Mouse (Mus musculus) heart, embryonic 16.5 days (tissue): ENCODE measurements around the gene Coro2b. TPM values are rescaled to one million over a fixed set of nuclear protein-coding genes. Genes with fewer than 3 reads are reported as not detected.

ENCODE experiments used
- ATAC-seq: fragments of 200-750 bp; cut with Nextera tagmentation; replicated peaks from 2 replicates; pipeline ENCODE4 v1.8.0; 2017; ENCODE audit warnings: moderate number of reproducible peaks; ENCODE audit not compliant: insufficient read depth, low FRiP score; ENCODE audit errors: extremely low read depth
- H3K27ac ChIP-seq: fragments of 300-500 bp; sonication (generic); 2 replicates; pipeline ENCODE4 v1.5.1; 2014; ENCODE audit warnings: mild to moderate bottlenecking, low read length, control low read depth, moderate library complexity
- H3K27me3 ChIP-seq: fragments of 300-500 bp; sonication (generic); 2 replicates; pipeline ENCODE4 v1.6.1; 2014; ENCODE audit warnings: low read length, mixed read lengths; ENCODE audit not compliant: control insufficient read depth, insufficient read depth
- H3K36me3 ChIP-seq: fragments of 300-500 bp; sonication (generic); 2 replicates; pipeline ENCODE4 v1.6.1; 2014; ENCODE audit not compliant: control insufficient read depth, insufficient read depth
- H3K4me1 ChIP-seq: fragments of 300-500 bp; sonication (generic); 2 replicates; pipeline ENCODE4 v1.6.1; 2014; ENCODE audit warnings: low read length, mixed read lengths; ENCODE audit not compliant: control insufficient read depth, insufficient read depth
- H3K4me2 ChIP-seq: fragments of 300-500 bp; sonication (generic); 2 replicates; pipeline ENCODE4 v1.6.1; 2014; ENCODE audit warnings: low read depth, mild to moderate bottlenecking, control low read depth, low read length
- H3K4me3 ChIP-seq: fragments of 300-500 bp; sonication (generic); 2 replicates; pipeline ENCODE4 v1.5.1; 2014; ENCODE audit warnings: mild to moderate bottlenecking, control low read depth, low read length
- H3K9ac ChIP-seq: fragments of 300-500 bp; sonication (generic); 2 replicates; pipeline ENCODE4 v1.6.1; 2014; ENCODE audit warnings: low read length, control low read depth
- H3K9me3 ChIP-seq: fragments of 300-500 bp; sonication (generic); replicated peaks from 2 replicates; pipeline ENCODE4 v1.6.1; 2016; ENCODE audit warnings: low read length; ENCODE audit not compliant: control insufficient read depth
- WGBS: fragments of 180-500 bp; shearing (Covaris S2); extraction: QIAGEN DNeasy Blood & Tissue Kit; methylation state at CpG from one replicate; pipeline ENCODE4 v1.1.7; 2014; 5-methylcytosine and 5-hydroxymethylcytosine counted together
- polyA plus RNA-seq: library from polyadenylated mRNA; unstranded; fragments of >200 nt; fragmentation: Nextera tagmentation; extraction: Ambion mirVana; gene quantifications from 2 replicates; pipeline ENCODE4 v1.2.1, GENCODE M21; 2015

The Coro2b gene
- polyA plus RNA-seq, 1 experiment from 2014 or later = 7.1 TPM

DNA sequence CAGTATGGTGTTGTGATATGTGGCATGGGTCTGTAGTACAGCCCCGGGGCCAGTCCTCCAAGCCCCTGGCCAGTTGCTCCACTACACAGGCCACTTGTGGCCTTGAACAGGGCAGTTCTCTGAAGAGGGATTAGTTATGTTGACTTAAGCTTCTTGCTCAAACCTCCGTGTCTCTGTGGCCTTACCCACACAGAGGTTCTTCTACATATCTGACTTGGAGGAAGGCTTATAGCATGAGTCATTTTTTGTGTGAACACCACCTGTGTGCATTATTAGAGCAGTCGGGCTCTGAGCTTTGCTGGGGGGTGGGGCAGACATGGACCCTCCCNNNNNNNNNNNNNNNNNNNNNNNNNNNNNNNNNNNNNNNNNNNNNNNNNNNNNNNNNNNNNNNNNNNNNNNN, 162.6 kb downstream of the Coro2b start:
- Histone ChIP-seq H3K4me3 (no peak overlapping the region), H3K27me3 (no peaks in the 10 kb centered on the region), H3K9me3 (no peaks in the 10 kb centered on the region), H3K27ac (peak overlapping the region; percentile 53), H3K4me1 (peaks cover 47% of the 10 kb centered on the region), H3K4me2 (0 out of 2 replicates have a peak overlapping the region, but pooled peaks have one; percentile 6), H3K9ac (no peak overlapping the region), H3K36me3 (peaks cover 53% of the 10 kb centered on the region)
- ATAC-seq = no peak
- 60% methylated on average over 3 of the region's 3 CpGs for WGBS

DNA sequence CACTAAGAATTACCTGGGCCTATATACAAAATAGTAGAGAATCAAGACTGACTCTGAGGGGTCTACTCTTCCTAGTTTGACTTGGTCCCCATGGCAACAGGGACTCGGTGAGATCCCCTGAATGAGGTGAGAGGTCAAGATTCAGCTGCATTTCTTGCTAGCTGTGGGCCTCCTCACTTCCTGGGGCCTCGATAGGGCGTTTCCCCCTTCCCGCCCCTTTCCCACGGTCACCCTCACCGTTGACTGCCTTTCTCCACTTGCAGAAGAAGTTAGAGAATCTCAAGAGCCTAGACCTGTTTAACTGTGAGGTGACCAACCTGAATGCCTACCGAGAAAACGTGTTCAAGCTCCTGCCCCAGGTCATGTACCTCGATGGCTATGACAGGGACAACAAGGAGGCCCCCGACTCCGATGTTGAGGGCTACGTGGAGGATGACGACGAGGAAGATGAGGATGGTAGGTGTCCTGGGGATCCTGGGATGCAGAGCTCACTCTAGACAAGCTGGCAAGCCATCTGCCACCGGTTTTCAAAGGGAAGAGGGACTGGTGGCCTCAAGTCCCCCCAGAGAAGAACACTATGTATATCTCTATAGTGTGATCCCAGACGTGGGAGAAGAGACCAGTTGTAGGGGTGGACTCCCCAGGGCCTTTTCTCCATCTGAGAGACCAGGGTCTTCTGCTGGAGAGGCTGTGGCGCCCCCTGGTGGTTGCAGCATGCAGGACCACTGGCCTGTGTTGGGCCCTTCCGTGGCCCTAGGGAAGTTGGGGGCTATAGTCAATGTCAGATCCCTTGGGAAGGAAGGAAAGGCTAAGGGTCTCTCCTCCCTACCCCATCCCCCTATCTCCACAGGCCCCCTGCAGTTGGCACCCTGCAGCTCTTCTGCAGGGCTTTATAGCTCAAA, 163.4 kb downstream of the Coro2b start:
- no peaks in the 10 kb centered on the region for H3K9me3 ChIP-seq
- ATAC-seq = 0 out of 2 replicates have a peak, but pooled peaks have one; percentile 26
- WGBS = 49% methylated on average over 18 of the region's 18 CpGs
- peaks cover 49% of the 10 kb centered on the region for H3K36me3 ChIP-seq
- 0 out of 2 replicates have a peak overlapping the region, but pooled peaks have one; percentile 3 for H3K4me2 ChIP-seq
- no peaks in the 10 kb centered on the region for H3K27me3 ChIP-seq
- H3K9ac ChIP-seq = no peak overlapping the region
- peak overlapping the region; percentile 53 for H3K27ac ChIP-seq
- H3K4me1 ChIP-seq = peaks cover 55% of the 10 kb centered on the region
- H3K4me3 ChIP-seq = no peak overlapping the region

DNA sequence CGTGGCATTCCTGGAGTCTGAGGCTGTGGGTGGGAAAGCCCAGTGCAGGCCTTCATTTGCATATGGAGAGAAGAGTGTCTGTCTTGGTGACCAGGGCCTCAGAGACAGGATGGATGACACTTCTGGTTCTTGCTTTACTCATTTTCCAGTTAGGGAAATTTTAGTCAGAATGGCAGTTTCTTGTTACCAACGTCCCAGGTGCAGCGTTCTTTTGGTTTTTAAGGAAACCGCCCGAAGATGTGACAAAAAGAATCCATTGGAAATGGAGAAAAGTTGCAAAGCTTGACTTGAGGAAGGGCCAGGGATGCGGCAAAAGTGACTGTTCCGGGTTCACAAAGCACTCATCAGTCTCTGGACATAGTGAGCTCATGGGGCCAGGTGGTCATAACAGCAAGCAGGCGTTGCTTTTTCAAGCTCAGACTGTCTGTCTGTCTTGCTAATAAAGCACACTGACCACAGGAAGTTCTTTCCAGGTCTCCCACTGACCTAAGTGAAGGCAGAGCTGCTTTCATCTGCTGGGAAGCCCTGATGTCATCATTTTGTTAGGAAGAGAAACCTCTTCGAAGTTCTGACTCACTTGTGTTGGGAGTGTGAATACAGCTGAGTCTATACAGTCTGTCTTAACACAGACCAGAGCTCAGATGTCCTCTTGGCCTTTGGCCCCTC, 164.2 kb downstream of the Coro2b start:
- Histone ChIP-seq H3K4me3 (no peak overlapping the region), H3K4me1 (peaks cover 63% of the 10 kb centered on the region), H3K36me3 (peaks cover 41% of the 10 kb centered on the region), H3K4me2 (no peak overlapping the region), H3K9me3 (no peaks in the 10 kb centered on the region), H3K27ac (peak overlapping the region; percentile 41; the same call in 1 of the 2 replicates), H3K9ac (no peak overlapping the region), H3K27me3 (no peaks in the 10 kb centered on the region)
- ATAC-seq = no peak
- WGBS = 77% methylated on average over 9 of the region's 9 CpGs

DNA sequence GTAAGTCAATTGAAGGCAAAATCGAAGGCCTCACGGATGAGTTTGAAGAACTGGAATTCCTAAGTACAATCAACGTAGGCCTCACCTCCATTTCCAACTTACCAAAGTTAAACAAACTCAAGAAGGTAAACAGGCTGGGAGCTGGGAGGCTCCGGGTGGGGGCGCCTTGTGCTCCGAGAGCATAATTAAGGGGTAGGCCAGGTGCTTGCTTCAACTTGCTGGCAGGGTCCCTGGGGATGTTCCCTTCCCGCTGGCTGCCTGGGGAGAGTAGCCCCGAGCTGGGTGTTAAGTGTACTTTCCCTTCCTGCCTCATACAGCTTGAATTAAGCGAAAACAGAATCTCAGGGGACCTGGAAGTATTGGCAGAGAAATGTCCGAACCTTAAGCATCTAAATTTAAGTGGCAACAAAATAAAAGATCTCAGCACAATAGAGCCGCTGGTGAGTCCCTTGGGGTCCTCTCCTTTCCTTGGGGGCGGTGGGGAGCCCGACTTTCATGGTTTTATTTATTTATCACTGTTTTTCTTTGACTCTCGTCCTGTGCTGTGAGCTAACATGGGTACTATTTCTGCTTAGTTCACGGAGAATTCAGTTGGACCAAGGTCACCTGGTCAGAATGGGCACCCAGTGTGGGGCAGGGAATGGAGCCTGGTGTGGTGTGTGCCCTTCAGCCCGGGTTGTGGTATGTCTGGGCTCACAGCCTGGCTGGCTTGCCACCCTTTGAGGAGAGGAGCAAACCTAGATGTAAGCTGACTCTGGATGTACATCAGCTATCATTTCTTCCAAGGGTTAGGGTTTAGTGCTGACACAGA, 164.9 kb downstream of the Coro2b start:
- WGBS = 74% methylated on average over 16 of the region's 16 CpGs
- H3K36me3 ChIP-seq = peaks cover 34% of the 10 kb centered on the region
- ATAC-seq = no peak
- no peak overlapping the region for H3K9ac ChIP-seq
- no peak overlapping the region for H3K4me3 ChIP-seq
- peaks cover 71% of the 10 kb centered on the region for H3K4me1 ChIP-seq
- H3K27ac ChIP-seq = peak overlapping the region; percentile 4; the same call in 1 of the 2 replicates
- no peaks in the 10 kb centered on the region for H3K9me3 ChIP-seq
- no peaks in the 10 kb centered on the region for H3K27me3 ChIP-seq
- no peak overlapping the region for H3K4me2 ChIP-seq

DNA sequence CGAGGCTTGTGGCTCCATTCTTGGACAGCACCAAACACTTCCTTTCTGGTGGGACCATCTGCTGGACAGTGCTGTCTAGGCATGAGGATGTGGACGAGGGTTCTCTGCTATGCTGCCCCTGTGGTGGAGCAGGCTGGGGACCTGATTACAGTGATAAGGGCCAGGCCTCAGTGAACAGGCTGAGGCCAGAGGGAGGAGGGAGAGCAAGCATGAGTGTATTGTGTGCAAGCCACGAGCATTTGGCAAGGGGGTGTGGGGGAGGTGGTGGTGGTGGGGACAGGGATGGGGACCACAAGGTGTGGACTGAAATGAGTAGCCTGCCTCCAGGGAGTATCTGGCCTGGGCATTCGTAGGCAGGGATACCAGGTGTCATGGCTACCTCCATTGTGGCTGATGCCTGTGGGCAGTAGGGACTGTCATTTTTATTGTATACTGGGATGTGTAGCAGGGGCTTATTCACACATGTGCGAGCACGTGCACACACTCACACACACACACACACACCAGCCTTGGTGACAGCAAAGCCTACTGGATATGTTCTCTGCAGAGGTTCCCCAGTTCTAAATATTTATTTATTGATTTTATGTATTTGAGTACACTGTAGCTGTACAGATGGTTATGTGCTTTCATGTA, 166.1 kb downstream of the Coro2b start:
- H3K9ac ChIP-seq = no peak overlapping the region
- no peaks in the 10 kb centered on the region for H3K27me3 ChIP-seq
- H3K36me3 ChIP-seq = peaks cover 28% of the 10 kb centered on the region
- no peak overlapping the region for H3K4me3 ChIP-seq
- no peak overlapping the region for H3K4me2 ChIP-seq
- no peak for ATAC-seq
- no peak overlapping the region for H3K27ac ChIP-seq
- H3K9me3 ChIP-seq = no peaks in the 10 kb centered on the region
- H3K4me1 ChIP-seq = peaks cover 82% of the 10 kb centered on the region
- 54% methylated on average over 6 of the region's 6 CpGs for WGBS

DNA sequence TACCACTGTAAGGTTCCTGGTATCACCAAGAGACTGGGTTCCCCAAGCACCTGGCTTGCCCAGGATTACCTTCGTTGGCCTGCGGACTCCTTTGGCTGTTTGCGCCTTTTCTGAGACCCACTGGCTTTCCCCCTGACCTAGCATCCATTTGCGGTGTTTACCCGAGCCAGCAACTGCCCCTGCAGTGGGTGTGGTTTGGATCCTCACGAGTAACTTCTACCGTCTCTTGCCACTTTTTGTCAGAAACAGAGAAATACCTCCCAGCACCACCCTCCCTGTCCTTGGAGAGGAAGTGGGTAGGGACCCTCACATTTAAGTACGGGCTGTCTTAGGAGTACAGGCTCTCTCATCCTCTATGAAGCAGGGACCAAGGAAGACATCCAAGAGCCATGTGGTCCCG, 166.7 kb downstream of the Coro2b start:
- Histone ChIP-seq H3K36me3 (peaks cover 23% of the 10 kb centered on the region), H3K4me3 (no peak overlapping the region), H3K4me1 (peaks cover 88% of the 10 kb centered on the region), H3K27me3 (no peaks in the 10 kb centered on the region), H3K27ac (peak overlapping the region; percentile 23; the same call in 1 of the 2 replicates), H3K4me2 (no peak overlapping the region), H3K9ac (no peak overlapping the region), H3K9me3 (no peaks in the 10 kb centered on the region)
- ATAC-seq = no peak
- WGBS = 65% methylated on average over 9 of the region's 9 CpGs

Other genes starting within 250 kb of the Coro2b start
- 141 and 176 TPM in 2 replicates for gene Anp32a, start 195.8 kb downstream of the Coro2b start, polyA plus RNA-seq
- gene Itga11, start 140.8 kb upstream of the Coro2b start, polyA plus RNA-seq = 0.40 and 0.50 TPM in 2 replicates